Mouse (Mus musculus) right cerebral cortex, postnatal 25 days (tissue): ENCODE results near the gene Rasa3.

Experiments used
- DNase-seq: peaks from one replicate; pipeline ENCODE4 v3.0.0; 2022

Rasa3 gene

DNA sequence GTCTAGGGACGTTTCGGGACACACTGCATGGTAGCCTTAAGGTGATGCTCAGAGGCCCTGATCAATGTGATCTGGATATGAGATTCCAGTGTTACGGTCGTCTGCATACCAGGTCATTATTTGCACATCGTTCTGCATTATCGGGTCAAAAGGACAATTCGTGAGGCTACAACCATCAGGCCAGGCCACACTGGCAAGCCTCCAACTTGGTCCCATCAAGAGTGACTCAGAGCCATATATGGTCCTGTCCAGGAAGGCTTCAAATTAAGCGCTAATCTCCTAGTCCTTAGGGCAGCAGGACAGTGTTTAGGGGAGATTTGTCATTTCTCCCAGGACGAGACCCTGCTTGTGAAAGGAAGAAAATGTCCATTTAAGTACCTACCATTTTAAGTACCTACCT, 63.3 kb downstream of the Rasa3 start:
- DNase-seq, result no peak

DNA sequence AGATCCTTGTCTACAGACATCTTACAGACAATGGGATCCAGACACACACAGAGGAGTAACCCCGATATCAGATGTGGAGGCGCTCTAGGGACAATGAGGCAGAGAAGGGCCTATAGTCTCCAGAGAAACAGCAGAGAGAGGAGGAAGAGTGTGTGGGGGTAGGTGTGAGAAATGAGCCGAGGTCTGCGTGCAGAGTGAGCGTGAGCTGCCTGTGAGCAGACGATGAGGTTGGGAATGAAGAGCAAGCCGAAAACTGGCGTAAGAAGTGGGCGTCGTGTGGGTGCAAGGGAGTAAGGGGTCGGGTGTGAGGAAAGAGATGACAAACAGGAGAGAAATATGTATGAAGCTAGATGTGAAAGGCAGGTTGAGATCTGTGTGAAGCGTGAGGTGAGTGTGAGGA, 65.7 kb downstream of the Rasa3 start:
- peak; percentile 69 for DNase-seq

DNA sequence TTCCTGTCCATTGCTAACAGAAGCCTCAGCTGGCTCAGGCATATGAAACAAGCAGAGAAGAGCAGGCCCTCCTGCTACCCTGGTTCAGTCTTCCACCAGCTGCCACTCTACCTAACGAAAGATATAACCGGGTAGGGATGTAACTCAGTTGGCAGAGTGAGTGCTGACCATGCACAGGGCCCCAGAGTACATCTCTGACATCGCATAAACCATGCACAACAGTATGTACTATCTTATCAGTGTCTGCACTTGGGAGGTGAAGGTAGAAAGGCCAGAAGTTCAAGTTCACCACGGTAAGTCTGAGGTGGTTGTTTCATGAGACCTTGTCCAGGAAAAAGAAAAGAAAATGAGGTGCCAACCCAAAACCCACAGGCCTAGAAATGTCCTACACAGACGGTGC, 67.4 kb downstream of the Rasa3 start:
- no peak for DNase-seq

DNA sequence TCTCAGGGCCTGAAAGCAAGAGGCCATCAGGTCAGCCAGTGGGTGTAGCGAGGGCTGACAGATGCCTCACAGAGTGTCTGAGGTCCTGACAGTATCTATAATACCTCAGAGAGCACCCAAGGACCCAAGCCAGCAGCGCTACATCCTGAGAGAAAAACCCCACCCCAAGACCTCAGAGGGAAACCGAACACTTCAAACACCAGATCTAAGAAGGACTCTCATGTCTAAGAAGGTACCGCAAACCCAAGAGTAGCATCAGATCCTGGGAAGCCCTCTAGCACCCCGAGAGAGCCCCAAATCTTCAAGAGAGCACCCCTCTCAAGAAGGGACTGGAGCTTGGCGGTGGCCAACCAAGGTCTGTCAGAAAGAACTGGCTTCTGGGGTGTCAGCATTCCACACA, 68.5 kb downstream of the Rasa3 start:
- DNase-seq, result no peak

DNA sequence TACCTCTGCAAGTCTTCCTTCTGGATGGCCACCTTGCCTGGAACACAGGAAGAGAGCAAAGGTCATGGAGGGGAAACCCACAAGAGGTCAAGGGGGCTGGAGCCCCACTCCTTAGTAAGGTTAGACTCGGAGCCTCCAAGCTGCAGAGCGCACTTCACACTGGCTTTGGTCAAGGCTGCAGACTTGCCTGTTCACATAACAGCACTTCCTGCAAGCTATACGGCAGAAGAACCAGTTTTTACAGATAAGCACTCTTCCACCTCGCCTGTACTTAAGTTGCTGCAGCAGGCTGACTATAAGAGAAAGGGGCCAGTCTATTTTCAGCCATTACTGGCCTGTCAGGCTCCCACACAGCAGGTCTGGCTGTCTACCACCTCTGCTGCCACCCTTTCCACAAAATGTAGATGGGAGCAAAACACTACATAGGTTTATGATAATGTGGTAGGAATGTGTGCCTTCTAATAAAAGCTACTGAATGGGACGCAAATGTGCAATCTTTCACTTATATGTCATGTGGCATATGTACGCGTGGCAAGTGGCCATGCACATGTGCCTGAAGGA, 71.4 kb downstream of the Rasa3 start:
- DNase-seq, result no peak

DNA sequence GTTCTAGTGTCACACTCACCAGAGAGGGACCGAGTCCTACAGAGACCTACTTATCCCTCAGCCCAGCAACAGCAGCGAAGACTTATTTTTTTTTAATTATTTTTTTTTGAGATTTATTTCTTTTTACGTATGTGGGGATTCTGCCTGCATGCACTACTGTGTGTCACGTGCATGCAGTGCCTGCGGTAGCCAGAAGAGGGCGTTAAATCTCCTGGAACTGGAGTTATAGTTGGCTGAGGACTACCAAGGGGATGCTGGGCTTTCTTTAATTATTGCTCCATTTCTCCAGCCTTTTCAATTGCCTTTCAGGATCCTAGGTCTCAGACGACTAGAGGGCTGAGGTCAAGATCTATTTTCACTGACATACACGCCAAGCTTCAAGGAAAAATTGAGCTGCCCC, 74.8 kb downstream of the Rasa3 start:
- DNase-seq, result no peak

DNA sequence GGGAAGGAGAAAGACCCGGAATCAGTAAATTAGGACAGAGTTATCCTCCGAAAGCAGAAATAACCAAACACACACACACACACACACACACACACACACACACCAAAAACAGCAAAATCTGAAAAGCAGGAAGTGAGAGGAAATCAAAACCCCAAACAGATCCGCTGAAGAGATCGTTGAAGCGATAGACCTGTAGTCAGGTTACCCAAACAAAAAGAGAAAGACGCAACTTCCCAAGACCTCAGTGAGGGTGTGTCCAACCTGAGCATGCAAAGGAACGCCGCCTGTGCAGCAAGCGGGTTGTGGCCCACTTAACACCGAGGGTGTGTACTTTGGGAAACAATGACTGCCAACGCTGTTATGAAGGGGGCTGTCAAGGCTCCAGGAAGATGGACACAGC, 76.2 kb downstream of the Rasa3 start:
- no peak for DNase-seq

DNA sequence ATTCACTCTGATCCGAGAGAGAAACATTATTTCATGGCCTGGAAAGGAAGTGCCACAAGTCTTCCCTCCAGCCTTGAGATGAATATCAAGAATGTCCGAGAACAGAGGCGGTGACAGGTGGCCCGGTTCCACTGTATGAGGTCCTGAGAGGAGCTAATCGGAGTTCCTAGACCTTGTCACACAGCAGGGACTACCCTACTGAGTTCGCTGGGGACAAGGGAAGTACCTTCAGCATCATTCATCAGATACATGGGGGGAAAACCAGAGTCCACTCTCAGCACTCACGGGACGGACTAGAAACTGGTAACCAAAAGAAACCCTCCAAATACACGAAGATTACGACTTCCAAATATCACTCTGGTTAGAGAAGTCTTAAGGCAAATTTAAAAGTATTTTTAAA, 76.7 kb downstream of the Rasa3 start:
- DNase-seq, result no peak

DNA sequence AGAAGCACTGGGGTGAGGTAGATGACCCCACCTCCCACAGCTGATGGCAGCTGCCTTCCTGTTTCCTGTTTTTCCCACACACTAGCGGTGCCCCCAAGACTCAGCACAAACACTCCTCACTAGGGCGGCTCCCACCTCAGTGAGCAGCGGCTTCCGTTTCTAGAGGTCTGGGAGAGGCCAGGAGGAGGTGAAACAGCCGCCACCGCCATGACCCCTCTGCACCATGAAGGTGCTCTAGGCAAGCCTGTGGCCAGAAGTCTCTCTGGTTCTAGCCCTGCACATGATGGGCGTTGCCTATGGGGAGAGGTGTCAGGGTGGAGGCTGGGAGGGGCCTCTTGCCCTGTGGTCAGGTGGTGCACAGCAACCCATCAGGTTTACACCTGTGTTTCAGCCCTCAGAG, 77.2 kb downstream of the Rasa3 start:
- no peak for DNase-seq

DNA sequence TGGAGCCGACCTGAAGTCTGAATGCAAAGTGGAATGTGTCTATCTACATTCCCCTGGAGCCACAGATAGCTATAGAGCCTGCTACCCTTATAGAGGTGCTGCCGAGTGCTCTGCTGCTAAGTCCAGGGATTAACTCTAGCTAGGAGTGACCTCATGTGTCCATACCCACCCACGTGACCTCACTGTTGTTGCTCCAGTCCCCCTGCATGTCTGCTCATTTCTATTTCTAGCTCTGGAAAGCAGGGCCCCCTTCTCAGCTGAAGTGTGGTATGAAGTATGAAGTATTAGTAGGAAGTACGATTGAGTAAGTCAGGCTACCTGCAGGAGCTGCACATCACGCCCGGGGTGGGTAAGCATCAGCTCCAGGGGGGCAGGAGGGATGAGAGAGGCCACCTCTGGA, 79.6 kb downstream of the Rasa3 start:
- DNase-seq, result no peak

DNA sequence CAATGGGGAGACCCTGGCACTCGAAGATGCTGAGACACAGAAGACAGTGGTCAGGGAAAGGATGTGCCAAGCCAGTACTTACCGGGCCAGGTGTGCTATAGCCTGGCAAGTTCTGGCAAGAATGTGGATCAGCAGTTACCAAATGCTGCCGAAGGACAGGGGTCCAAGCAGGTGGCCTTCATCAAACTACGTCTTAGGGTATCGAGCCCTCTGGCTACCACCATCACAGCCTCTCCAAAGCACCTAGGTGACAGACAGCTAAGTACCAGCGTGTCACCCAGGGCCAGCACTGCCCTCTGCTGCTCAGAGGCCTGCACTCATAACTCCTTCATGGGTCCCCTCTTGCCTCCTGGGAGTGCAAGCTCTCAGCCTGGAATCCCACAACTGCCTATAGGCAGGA, 81.5 kb downstream of the Rasa3 start:
- DNase-seq, result no peak

DNA sequence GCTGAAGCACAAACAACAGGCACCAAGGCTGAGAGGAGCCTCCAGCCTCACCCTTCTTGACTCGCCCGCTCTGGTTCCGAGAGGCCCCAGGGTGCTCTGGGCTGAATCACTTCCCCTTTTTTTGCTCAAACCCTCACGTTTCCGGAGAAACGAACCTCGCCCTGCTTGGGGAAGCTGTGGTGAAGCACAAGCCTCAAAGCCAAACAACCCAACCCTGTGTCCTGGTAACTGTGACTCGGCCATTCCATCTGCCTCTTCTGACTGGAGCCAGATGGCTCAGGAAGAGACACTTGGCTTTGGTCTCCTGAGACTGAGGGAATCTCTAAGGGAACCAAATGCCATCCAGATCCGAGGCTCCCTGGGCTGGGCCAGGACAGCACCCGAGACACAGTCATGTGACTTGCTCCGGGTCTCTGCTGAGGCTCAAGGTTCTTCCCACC, 82.5 kb downstream of the Rasa3 start:
- DNase-seq, result no peak

DNA sequence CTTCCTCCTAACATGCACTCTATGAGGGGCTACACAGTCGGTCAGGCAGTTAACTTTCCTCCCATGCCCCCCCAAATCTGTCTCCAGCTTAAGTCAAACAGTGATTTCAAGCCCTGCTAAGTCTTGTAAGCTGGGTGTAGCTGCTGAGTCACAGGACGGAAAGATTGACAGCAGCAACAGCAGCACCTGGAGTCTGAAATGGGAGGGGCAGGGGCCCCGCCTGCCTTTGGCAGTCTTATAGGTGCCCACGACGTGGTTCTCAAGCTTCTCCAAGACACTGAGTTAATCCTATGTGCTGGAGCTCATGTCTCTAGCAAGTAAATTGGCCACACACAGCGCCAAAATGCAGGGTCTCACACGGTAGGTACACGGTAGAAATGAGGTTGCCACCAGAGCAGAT, 84.1 kb downstream of the Rasa3 start:
- DNase-seq, result no peak

DNA sequence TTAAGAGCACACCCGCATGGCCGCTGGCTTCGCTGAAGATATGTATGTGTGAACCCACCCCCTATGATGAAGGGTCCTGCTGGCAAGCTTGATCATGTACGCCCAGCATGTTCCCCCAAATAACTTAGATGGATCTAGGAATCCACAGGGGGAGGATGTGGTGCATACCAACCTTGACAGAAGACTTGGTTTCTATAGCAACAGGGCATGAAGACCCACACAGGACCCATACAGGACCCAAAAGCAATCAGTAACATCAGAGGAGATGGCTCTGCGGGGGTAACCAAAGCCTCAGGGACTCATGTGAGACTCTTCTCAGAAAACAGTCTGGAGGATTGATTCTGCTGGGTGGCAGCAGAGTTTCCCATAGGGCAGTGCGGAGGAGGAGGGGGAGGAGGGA, 86.2 kb downstream of the Rasa3 start:
- no peak for DNase-seq

DNA sequence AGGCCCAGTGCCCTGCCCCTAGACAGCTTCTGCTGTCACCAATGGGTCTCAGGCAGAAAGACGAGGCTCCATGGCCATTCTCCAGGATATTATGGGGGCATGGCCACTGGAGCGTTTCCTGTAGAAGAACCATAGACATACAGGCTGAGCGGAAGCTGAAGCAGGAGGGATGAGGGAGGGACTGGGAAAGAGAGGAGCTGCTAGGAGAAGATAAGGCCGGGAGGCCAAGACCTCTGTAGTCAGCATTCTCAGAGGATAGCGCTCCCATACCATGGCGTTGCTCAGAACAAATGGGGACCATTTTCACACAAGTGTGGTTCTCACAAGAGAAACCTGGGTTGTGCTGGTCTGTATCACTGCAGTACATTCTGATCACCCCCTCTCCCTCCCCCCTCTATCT, 88.3 kb downstream of the Rasa3 start:
- DNase-seq, result no peak

DNA sequence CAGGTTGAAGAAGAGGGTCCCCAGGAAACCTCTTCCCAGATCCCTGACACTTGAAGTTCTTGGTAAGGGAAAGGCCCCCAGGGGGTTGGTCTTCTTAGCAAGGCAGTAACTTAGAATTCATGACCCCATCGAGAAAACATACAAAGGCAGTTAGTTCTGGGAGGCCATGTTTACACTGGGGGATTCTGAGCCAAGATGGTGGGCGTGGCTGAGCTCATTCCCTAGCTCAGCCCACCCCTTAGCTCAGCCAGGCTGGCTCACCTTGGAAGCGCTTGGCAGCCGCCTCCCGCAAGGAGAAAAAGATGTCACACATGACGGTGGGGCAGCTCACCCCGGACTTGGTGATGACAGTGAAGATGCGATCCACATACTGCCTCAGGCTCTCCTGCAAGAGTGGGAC, 92.8 kb downstream of the Rasa3 start:
- DNase-seq, result no peak

DNA sequence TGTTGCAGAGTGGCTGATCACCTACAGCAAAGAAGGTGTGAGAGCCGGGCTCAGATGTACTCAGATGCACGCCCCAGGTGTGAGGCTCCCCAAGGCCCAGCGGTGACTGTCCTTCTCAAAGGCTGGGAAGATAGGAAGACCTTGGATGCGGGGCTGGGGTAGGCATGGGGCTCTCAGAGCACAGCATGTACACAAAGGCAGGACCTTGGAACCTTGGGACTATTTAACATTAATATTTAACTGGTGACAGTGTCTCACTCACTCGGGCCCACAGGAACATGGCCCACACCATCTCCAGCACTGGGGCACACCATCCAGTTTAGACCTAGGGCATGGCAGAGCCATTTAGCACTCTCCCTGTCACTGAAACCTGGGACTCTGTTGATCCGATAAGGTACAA, 99.5 kb downstream of the Rasa3 start:
- DNase-seq, result no peak

DNA sequence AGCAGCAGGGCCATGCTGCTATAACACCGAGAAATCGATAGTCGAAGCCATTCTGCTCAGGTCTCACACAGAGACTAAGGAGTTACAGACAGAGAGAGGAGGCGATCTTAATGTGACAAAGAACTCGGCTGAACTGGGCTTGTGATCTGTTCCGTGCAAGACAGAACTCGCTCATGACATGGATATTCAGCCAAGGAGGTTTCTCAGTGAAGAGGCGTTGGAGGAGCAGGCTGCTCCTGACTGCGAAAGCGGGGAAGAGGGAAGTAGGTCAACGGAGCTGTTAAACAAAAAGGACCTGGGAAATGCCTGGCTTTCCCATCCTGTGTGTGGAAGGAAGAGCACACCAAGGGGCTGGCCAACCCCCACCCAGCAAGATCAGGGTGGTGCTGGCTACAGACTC, 105.4 kb downstream of the Rasa3 start:
- DNase-seq, result no peak

DNA sequence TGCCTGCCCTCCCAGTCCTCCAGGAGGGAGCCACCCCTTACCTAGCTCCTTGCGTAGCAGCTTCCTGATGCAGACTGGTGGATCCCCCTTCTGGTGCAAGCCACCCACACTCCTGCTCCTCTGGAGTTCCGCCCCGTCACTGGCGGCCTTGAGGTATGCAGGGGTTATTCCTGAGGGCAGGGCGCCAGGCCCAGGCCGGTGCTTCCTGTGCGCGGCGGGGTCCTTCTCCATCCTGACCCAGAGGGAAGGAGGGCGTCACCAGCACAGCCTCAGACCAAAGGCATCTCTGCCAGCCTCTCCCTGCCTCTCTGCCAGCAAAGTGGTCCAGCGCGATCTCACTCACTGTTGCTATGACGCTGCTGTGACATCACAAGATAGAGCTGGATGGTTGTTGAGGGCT, 115.3 kb downstream of the Rasa3 start, which contains the start of gene 1700029H14Rik:
TSS of gene 1700029H14Rik (minus strand) at position 344 of the 400 bp plus-strand sequence.
- no peak for DNase-seq

DNA sequence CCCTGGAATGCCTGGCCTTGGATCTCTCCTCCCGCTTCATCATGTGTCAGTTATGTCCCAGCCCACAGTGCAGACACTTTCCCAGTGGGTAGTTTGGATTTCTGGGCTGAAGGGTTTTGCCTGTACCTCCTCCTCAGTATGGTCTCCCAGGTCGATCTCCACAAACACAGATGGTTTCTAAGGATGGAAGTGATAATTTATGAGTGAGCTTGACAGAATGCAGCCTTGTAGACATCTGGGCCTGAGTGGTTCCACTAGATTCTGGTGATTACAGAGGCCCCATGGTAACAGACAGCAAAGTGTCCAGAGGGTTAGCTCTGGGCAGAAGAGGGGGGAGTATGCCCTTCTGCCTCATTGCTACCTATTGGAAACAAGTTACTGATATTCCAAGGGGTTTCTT, 119.9 kb downstream of the Rasa3 start:
- DNase-seq, result no peak

DNA sequence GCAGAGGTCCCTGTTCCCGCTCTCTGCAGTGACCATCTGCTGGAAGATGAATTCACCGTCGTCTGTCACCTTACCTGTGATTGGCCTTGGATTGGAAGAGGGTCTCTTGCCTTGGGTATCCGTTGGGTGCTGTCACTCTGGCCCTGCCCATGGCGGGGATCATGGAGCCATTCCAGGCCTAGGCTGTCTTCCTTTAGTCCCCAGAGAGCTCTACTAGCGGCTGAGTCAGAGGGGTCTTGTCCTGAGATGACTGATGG, 125.9 kb downstream of the Rasa3 start:
- DNase-seq, result no peak

DNA sequence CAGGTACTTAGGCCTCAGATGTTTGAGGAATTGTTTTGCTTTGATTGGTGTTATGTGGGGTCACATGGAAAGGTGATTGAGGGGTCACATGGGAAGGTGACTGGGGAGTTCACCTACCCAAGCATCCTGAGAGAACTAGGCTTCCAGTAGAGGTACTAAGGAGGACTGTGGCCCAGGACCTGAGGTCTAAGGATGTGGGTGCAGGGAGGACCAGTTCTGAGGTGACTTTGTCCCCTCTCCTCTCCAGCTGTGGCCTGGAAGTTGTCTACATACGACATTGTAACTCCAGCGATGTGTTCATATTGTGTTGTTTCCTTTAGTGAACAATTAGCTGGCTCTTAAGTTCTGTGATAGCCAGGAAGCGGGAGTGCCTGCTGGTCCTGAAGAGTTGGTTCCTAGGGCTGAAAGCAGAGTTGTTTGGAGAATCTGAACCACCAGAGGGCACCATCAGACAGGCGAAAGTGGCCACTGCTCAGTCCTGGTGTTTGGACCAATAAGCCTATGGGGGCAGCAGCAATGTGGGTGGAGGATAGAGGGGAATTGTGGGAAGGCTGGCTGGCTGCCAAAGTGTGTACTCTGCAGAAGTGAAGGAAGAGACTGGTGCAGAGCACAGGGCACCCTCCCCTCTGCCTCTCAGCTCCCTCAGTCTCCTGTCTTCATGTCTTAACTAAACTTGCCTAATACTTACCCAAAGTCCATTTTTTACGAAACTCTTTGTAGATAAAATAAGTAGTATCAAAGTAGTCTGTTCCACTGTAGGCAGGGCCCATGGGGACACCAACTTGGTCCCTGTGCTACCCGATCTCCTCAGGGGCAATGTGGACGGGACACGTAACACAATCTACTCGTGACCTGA, 126.5 kb downstream of the Rasa3 start:
- DNase-seq, result peak; percentile 86

DNA sequence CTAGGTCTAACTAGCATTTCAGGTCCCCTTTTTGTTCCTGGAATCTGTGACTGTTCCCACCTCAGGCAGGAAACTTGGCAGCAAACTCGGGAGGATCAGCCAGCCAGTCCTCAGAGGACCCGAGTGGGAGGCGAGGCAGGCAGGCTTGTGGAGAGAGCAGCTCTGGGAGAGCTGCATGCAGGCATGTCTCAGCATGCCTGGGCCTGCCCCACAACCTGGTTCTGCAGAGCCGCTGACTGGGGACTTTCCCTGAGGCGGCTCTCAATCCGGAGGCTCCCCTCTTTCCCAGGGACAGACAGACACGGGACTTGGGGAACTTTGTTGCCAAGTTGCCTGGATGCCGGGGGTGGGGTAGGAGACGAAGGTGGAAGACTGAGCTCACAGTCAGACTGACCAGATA, 128.6 kb downstream of the Rasa3 start:
- no peak for DNase-seq

DNA sequence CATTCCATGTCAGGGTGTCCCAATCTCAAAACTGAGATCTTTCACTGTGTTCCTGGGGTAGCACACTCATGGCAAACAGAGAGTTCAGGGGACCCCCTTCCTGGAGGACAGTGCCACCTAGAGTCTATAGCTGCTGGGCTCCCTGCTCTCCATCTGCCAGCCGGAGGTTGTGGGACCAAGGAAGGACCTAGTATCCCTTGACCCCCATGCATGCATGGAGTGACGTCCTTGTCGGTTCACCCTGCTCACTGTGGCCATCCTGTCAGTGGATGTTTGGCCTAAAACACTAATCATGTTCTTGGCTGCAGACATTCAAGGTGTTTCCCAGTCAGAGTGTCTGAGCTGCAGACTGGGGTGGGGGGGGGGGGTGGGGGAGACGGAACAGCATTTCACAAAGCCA, 129.2 kb downstream of the Rasa3 start:
- no peak for DNase-seq

DNA sequence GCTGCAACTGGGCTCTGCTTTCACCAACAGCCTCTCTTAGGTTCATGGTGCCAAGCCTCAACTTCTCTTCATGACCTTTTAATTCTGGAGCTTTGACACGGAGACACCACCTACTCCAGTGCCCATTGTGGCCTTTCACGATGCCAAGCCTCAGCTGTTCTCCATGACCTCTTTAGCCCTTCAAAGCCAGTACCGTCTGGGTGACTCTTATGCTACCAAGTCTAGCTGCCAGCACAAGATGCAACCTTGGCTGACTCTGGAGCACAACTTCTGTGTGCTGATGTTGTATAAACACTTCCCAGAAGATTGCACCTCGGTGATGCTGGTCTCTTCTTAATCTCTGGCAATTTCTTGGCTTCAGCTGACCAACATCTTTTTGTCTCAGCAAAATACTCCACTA, 131.0 kb downstream of the Rasa3 start:
- no peak for DNase-seq
